In genomic region chr1:34164616-34165295, GRCm38 (mm10) we compare ENCODE assay signal across 8 mouse cellular contexts.
DNase-seq lines count a peak whose midpoint lies in the region; ATAC-seq and TF ChIP-seq lines count a peak whose summit lies in the region.

No protein-coding gene starts in this region.

- no peak overlapping the region for H3K27ac ChIP-seq in heart, embryonic 11.5 days (ENCODE audit: low read depth, low read length)
- peak overlapping the region; percentile 20; the same call in 1 of the 2 replicates for H3K27ac ChIP-seq in gastrocnemius, adult 2 months
- no peak overlapping the region for H3K27ac ChIP-seq in intestine, embryonic 16.5 days (ENCODE audit: low read length)
- H3K27ac ChIP-seq in midbrain, embryonic 16.5 days (ENCODE audit: low read length), result no peak overlapping the region

- intact Hi-C loops in gastrocnemius, adult 2 months (cut with DNase I), result loop anchor here (2.0 to 5.0 kb wide), 3 partner anchors 46 to 154 kb away; no protein-coding TSS in a partner anchor
- intact Hi-C loops in left cerebral cortex, postnatal 10 days (cut with DNase I), result loop anchor here (2.0 to 5.0 kb wide), 3 partner anchors 48 to 157 kb away; no protein-coding TSS in a partner anchor

- peak; percentile 96 for DNase-seq in heart, adult 11 months
- DNase-seq in cerebellum, postnatal 25 days, result peak; percentile 88 to 93
- peak; percentile 87 for DNase-seq in gastrocnemius, adult 2 months
- DNase-seq in left cerebral cortex, postnatal 10 days (ENCODE audit: extremely low spot score in 1 of 2, low spot score in 2 of 2), result peak; percentile 61 to 81
- DNase-seq in spleen, postnatal 4 days (ENCODE audit: low spot score in 2 of 2), result peak; percentile 55 to 86

- H3K4me2 ChIP-seq in heart, embryonic 11.5 days, result no peak overlapping the region
- H3K4me2 ChIP-seq in intestine, embryonic 16.5 days (ENCODE audit: low read depth, low read length), result no peak overlapping the region
- no peak overlapping the region for H3K4me2 ChIP-seq in midbrain, embryonic 16.5 days (ENCODE audit: low read length)

- TF ChIP-seq CTCF in gastrocnemius, adult 2 months (IDR thresholded peaks at IDR 0.05), result peak; percentile 98; the same call in 1 of the 2 replicates

- H3K9ac ChIP-seq in heart, embryonic 11.5 days (ENCODE audit: low read depth, low read length), result no peak overlapping the region
- no peak overlapping the region for H3K9ac ChIP-seq in intestine, embryonic 16.5 days (ENCODE audit: low read depth, low read length)
- H3K9ac ChIP-seq in midbrain, embryonic 16.5 days (ENCODE audit: low read depth, low read length), result no peak overlapping the region

- ATAC-seq in heart, embryonic 11.5 days (replicated peaks; ENCODE audit: insufficient number of reproducible peaks, low FRiP score, low TSS enrichment), result no peak
- ATAC-seq in intestine, embryonic 16.5 days, result peak; percentile 48; the same call in 1 of the 2 replicates
- peak; percentile 46; the same call in 1 of the 2 replicates for ATAC-seq in midbrain, embryonic 16.5 days

- H3K36me3 ChIP-seq in heart, embryonic 11.5 days (ENCODE audit: control insufficient read depth, insufficient read depth, low read length), result peaks cover 6% of the 10 kb centered on the region; the same call in 1 of the 2 replicates
- H3K36me3 ChIP-seq in intestine, embryonic 16.5 days (ENCODE audit: control insufficient read depth, insufficient read depth, low read length), result no peaks in the 10 kb centered on the region
- peaks cover 30% of the 10 kb centered on the region for H3K36me3 ChIP-seq in midbrain, embryonic 16.5 days (ENCODE audit: control insufficient read depth, insufficient read depth, low read length)

- no peaks in the 10 kb centered on the region for H3K9me3 ChIP-seq in heart, embryonic 11.5 days (replicated peaks; ENCODE audit: control insufficient read depth, low read length)
- H3K9me3 ChIP-seq in intestine, embryonic 16.5 days (ENCODE audit: control insufficient read depth, low read length), result no peaks in the 10 kb centered on the region
- no peaks in the 10 kb centered on the region for H3K9me3 ChIP-seq in midbrain, embryonic 16.5 days (replicated peaks; ENCODE audit: control insufficient read depth, low read length, poor library complexity, severe bottlenecking)

- 65% methylated on average over 14 of the region's 14 CpGs for WGBS in heart, embryonic 11.5 days (ENCODE audit: insufficient replicate concordance)
- 69% methylated on average over 14 of the region's 14 CpGs for WGBS in intestine, embryonic 16.5 days
- 72% methylated on average over 14 of the region's 14 CpGs for WGBS in midbrain, embryonic 16.5 days

- H3K4me1 ChIP-seq in heart, embryonic 11.5 days (ENCODE audit: control insufficient read depth, insufficient read depth, low read length), result peaks cover 2% of the 10 kb centered on the region
- H3K4me1 ChIP-seq in intestine, embryonic 16.5 days (ENCODE audit: control insufficient read depth, insufficient read depth, low read length), result no peaks in the 10 kb centered on the region
- no peaks in the 10 kb centered on the region for H3K4me1 ChIP-seq in midbrain, embryonic 16.5 days (ENCODE audit: control insufficient read depth, insufficient read depth, low read length)

- H3K4me3 ChIP-seq in heart, embryonic 11.5 days (ENCODE audit: low read depth, low read length), result no peak overlapping the region
- no peak overlapping the region for H3K4me3 ChIP-seq in gastrocnemius, adult 2 months
- no peak overlapping the region for H3K4me3 ChIP-seq in intestine, embryonic 16.5 days (ENCODE audit: low read length)
- no peak overlapping the region for H3K4me3 ChIP-seq in midbrain, embryonic 16.5 days (ENCODE audit: low read depth, low read length)

- no peaks in the 10 kb centered on the region for H3K27me3 ChIP-seq in heart, embryonic 11.5 days (ENCODE audit: control insufficient read depth, insufficient read depth, low read length)
- no peaks in the 10 kb centered on the region for H3K27me3 ChIP-seq in intestine, embryonic 16.5 days (replicated peaks; ENCODE audit: control insufficient read depth, insufficient read depth, low read length)
- H3K27me3 ChIP-seq in midbrain, embryonic 16.5 days (ENCODE audit: control insufficient read depth, insufficient read depth, low read depth, low read length), result no peaks in the 10 kb centered on the region
